Mouse (Mus musculus): ENCODE results near the gene Syt15.
"Not testable (repeated sequence)": the region's sequence is repeated elsewhere in the genome, so short reads cannot be mapped to it uniquely, and the experiment has no call there.

Gene Syt15

DNA sequence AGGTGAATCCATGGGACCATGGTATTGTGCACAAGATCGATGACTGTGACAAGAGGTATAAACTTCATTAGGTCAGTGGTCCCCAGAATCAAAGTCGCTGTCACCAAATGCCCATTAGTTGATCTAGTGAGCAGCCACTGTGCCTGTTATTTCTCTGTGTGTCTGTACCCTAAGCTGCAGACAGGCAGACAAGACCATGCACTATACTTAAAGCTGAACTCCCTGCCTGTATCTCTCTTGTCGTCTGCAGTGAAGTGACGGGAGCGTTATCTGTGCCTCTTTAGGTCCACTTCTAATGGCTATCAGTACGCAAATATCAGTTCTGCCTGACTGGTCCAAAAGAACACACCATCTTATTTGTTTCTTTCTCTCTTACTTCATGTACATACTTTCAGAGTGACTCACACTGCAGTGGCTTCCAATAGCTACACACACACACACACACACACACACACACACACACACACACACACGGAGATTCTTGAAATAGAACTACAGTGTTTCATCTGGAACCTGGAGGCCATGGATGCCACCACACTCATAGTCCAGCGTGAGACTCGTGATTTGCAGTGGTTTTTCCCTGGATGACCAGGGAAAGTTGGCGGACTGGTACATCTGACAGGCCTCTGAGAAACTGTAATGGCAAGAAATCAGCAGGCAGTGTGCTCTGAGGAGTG, 9.6 kb downstream of the Syt15 start:
- no peak for DNase-seq

DNA sequence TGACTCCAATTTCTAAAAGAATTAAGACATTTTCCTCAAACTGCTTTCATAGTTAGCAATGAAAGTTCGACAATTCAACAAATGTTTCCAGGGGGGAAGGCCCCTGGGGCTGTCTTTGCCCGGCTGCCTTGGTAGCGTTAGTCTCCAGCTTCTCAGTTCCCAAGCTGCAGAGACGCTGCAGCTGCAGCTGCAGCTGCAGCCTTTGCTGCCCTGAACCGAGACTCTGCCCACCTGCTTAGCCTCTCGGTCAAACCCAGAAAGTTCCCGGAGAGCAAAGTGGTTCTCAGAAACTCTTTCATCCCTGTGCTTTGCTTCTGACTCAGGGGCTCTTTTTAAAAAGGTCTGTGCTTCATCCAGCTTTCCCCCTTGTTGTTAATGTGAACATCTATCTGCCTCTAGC, 12.9 kb downstream of the Syt15 start:
- no peak for DNase-seq

DNA sequence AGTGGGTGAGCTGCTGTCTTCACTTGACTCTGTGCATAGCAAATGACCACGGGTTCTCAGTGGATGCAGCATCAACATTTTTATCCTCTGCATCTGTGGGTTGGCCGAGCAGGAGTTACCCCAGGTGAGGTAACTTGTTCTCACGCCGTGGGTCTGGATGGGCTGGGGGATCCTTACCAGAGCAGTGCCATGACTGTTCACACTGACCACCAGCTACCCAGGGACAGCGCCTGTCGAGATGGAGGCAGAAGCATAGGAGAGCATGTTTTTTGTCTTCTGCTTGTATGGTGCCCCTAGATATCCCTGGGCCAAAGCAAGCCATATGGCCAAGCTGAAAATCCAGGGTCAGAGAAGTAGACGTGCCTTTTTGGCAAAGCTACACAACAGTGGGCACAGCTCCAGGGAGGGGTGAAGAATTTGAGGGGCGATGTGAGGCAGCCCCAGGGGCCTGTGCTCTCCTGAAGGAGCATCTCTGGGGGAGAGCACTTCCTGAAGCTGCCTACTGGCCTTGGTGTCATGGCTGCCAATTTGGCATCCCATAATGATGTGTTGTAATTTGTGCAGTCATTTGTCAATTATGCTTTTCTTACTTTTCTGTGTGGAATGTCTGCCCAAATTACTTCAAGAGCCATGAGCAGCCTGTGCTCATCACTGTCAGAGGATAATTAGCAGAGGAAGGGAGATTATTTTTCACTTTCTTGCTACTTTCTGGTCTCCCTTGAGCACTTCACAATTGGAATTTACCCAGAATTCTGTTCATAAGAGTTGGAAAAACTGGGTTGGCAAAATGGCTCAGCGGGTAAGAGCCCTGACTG, 13.7 kb downstream of the Syt15 start:
- no peak for DNase-seq

DNA sequence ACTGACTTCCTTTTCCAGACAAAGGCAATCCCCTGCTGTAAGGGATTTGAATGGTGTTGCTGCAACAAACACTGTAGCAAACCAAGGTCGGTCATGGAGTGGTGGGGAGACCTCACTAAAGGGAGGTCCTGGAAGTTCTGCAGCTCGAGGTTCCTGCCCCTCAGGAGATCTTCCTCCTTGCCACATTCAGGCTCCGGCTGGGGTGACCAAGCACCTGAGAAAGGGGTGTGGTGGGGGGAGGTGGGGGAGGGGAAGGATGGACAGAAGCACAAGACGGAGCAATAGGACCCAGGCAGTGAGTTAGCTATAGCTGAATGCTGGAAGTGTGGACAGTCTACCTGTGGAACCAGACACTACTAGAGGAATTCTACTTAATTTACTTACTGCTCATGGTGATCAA, 14.5 kb downstream of the Syt15 start:
- no peak for DNase-seq

DNA sequence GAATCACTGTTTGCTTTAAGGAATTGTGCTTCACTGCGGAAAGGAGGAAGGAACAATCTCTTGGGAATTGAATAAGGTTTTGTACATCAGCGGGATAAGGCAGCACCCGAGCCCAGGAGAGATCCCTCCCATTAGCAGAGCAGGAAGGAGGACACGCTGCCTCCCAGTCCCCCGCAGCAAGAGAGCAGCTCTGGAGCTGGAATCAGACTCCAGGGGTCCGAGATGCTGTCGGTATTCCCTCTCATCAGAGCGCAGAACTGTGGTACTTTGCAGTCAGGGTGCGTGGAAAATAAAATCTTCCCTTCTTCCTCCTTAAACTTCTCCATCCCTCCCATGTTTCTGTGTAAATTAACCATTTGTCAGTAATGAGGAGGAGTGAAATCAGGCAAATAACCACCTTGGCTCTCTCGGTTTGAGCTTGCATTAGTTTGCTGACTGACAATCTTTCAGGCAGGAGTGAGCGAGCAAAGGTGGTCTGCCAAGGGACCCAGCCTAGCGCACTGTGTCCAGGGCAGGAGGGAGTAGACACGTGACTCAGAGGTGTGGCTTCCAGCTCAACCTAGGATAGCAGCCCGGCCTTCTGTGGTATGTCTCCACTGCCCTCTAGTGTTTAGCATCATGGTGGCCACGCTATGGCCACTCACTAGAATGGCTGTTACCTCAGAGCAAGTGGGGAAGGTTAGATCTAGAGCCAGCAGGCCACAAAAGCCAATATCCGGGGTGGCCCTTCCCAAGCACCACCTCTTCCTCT, 15.4 kb downstream of the Syt15 start:
- peak; percentile 68 for DNase-seq

DNA sequence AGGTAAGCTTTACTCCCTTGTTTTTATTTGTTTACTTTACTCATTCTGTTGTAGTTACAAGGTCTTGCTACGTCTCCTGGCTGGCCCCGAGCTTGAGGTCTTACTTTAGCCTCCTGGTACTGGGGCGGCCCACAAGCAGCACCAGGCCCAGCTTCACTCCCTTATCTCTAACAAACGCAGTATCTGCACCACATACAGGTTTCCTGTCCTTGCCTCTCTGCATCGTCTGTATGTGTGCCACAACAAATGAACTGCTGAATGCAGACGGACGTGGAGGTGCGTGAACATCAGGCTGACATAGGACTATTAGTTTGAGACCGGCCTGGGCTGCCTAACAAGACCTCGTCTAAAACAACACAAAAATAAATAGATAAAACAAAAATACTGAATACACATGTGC, 20.9 kb downstream of the Syt15 start:
- no peak for DNase-seq

DNA sequence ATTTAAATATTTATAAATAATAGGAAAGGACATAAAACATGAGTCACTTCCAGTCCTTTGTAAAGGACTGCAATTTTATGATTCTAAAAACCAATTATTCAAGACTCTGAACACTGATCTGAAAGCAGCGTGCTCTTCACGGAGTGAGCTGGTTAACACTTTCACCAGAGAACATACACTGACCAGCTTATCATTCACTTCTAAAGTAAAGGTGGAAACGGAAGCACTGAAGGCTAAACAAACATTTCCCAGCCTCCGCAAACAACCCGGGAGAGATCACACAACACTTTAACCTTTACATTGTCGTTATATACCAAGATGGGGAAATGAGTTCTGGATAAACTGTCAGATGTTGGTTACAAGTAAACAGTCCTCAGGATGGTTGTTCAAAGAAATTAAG, 21.3 kb downstream of the Syt15 start:
- no peak for DNase-seq

DNA sequence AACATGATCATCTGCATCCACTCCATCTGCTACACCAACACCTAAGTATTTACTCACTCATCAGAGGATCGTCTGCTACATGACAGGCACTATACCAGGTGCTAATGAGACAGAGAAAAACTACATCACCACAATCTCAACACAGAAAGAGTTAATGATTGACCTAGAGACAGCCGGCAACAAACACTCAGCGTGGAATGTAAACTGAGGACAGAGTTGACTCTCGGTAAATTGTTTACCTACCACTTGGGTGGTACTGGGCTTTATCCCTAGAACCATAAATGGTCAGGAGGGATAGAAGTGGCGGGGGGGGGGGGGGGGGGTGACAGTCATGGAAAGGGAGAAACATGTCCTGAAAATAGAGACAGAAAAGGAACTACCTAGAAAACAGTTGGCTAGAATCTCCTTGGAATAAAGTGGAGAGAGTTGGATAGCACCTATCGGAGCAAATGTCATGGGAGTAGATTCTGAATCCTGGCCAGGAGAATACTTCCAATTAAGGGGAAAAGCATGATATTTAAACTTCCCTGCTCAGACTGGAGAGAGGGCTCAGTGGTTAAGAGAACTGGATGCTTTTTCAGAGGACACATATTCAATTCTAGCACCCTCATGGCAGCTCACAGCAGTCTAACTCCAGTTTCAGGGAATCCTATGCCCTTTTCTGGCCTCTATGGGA, 33.2 kb downstream of the Syt15 start:
- no peak for DNase-seq

DNA sequence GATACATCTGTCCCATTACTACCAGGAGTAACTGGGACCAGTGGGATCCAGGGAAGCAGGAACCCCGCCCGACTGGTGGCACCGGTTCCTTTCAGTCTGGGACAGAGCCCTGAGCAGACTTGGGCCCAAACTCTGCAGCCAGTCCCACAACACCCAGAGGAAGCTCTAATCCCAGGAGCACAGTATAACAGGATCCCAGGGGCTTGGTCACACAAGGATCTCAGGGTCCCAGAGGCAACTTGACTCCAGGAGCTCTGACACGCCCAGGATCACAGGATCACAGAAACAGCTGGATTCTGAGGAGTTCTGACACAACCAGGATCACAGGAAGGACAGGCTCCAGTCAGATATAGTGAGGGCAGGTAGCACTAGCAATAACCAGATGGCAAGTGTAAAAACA, 33.9 kb downstream of the Syt15 start:
- no peak for DNase-seq

DNA sequence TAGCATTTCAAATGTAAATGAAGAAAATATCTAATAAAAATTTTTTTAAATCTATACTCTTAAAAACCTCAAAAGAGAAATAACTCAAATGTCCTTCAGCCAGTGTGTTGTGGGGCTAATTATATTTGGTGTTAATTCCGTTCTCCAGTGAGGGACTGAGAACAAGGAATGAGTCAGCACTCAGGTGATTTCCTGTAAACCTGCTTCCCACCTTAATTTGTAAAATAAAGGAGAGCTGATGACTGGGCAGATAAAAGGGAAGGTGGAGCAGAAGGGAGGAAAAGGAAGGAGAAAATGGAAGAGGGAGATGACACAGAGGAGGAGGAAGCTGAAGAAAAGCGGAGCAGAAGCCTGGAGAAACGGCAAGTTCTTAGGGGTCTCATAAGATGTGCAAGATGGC, 39.1 kb downstream of the Syt15 start:
- DNase-seq, result not testable (repeated sequence)

DNA sequence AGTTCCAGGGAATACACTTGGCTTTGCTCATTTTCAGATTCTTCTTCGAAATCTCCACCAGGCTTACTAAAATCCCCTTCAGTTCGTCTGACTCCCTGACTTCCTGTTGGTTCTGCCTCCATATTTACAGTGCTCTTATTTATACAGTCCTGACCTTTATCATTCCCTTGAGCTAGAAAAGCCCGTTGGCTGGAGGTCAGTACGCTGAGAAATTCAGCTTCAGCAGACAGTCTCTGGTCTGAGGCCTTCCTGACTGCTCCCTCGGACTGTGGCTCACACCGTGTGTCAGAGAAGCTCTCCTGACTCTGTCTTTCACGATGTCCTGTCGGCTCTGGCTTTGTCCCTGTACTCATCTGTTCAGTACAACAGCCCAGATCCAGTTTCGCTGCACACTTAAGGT, 48.7 kb downstream of the Syt15 start:
- DNase-seq, result no peak

DNA sequence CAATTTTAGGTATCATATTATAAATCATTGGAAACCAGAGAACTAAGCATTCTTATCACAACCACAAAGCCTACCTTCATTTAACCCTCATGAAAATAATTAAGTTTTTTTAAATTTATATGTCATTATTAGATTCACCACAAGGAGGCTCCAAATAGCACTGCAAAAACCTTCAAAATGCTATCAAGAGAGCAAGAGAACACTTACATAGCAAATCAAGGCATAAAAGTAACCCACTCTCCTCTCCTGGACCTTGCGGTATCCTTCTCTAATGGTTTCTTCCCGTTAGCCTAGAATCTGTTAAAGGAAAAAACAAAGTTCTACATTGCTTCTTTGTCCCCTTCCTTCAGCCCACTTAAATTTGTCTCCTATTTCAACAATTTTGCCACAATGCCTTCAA, 53.9 kb downstream of the Syt15 start:
- DNase-seq, result no peak

DNA sequence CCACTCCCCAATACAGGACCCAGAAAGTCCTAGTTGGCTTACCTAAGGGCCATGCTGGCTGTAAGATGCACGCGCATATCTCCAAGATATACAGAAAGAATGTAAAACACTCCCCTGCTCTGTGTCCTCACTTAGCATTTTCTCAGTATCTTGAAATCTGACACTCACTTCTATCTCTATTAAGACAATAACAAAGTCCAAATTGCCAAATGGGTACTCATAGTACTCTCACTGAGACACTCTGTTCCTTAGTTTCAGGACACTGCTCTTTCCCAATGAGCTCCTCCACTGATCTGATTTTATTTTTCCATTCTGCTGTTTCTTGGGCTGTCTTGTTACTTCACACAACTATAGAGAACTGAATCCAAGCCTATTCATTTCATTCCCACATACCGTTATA, 54.7 kb downstream of the Syt15 start:
- no peak for DNase-seq

DNA sequence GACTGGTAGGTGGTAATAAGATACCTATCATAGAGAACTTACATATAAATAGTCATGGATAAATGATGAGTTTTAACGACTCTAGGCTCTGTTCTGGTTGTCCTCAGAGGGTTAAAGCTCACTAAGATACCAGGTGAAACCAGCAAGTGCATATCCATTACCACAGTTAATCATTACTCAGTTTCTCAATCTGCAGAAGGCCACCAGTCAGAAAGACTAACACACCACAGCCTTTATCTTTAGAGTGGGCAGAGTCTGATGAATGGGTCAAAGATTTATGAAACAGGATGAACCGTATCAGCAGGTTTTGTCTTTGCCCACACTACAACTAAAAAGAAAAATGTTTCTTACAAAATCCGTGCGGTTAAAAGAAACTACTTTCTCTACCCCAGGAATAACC, 55.8 kb downstream of the Syt15 start:
- DNase-seq, result no peak

DNA sequence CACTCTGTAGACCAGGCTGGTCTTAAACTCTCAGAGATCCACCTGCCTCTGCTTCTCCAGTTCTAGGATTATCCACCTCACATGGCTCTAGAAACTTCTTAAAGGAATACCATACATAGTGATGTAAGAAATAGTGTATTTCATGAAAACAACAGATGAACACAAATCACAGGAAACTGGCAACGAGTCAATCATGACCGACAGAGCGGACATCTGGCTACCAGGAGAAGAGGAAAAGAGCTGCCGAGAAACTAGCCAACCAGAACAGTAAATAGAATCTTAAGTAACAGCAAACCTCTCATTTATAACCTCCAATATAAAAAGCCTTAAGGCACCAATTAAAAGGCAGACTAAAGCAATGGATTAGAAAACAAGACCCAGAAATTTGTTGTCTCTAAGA, 60.3 kb downstream of the Syt15 start:
- DNase-seq, result no peak

All from cerebellum, adult 11-12 months (tissue).